Mouse (Mus musculus): ENCODE results near the gene Ndufs2.
A peak's percentile ranks its signal among the peaks of the same experiment; 100 is the strongest.

Gene Ndufs2

DNA sequence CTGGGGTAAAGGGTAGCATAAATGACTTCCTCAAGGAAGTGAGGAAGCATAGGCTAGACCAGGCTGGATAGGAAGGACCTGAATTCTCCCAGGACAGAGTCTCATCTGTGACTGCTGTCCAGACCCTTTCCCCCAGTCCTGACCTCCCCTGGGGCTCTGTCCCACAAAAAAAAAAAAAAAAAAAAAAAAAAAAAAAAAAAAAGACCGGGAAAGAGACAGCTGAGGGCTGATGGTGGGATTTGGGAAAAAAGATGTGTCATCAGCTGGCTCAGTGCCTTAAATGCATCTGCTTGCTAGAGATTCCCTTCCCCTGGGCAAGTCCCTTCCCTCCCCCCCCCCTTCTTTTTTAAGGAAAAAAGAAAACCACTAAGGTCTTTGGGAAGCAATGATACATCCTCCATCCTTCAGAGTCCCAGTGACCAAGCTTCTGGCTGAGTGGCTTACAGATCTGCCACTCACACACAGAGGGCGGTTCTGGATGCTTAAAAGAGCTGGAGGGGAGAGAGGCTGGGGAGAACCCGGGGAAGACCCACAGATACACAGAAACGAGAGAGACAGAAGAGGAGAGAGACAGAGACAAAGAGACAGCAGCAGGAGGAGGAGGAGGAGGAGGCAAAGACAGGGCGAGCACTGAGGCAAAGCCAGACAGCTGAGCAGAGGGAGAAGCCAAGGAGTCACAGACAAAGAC is 1.1 kb downstream of the Ndufs2 start, which contains the start of gene Adamts4:
TSS of gene Adamts4 (plus strand) at position 509 of the 688 bp plus-strand sequence.
- no peak for TF ChIP-seq GATA4 (IDR thresholded peaks at IDR 0.05; ENCODE audit: insufficient replicate concordance, low read length)

GRCm38 (mm10) chr1:171248386-171249226 is 2.6 kb downstream of the Ndufs2 start:
- TF ChIP-seq GATA4 (IDR thresholded peaks at IDR 0.05; ENCODE audit: insufficient replicate concordance, low read length) = no peak

DNA sequence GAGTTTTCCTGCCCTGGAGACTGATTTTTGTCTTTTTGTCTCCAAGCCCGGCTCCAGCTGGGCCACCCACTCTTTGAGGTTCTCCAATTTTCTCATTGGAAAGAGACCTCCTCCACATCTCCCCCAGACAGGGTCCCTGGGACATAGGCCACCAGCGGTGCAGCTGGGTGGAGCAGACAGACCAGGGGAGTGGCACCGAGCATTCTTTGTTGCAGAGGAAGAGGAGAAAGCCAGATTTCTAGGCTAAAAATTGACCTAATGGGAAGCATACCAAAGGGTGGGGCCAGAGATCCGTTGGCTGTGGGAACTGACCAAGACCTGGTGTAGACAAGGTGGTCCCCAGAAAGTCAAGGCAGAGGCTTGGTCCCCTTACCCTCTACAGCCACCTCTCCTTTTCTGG is 3.3 kb downstream of the Ndufs2 start:
- no peak for TF ChIP-seq GATA4 (IDR thresholded peaks at IDR 0.05; ENCODE audit: insufficient replicate concordance, low read length)

- no peak for TF ChIP-seq GATA4 (IDR thresholded peaks at IDR 0.05; ENCODE audit: insufficient replicate concordance, low read length)
Observed at GRCm38 (mm10) chr1:171247453-171247841, 3.7 kb downstream of the Ndufs2 start.

DNA sequence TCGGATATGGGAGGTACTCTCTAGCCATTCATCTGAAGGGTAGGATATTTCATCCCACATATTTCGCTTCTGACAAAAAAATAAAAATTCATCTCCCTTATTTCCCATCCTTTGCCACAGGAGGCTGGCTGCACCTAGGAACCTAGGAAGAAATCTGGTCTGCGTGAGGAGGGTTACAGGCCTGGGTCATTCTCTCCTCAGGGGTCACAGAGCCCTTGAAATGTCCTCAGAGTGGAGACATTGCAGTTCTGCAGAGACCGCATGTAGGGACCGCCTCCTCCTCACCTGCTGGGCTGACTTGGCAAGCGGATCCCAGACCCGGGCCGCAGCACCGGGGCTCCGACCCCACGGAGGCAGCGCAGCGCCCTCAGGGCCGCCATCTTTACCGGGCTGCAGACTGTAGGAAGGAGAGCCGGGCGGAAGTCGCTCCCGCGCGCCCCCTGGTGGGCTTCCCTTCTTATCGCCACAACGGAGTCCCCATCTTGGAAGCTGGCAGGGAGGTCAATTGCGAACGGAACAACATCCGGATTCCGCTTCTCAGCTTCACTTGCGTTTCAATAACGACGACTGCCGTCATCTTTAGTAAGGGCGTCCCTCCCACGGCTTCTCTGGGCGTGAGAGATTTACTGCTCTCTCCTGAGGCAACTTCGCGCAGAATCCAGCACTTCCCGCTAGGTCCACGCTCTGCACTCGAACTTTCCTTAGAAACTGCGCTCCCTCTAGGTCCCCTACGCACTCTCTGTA is 4.3 kb downstream of the Ndufs2 start:
- peak; percentile 99; the same call in 1 of the 2 replicates for TF ChIP-seq GATA4 (IDR thresholded peaks at IDR 0.05; ENCODE audit: insufficient replicate concordance, low read length)

DNA sequence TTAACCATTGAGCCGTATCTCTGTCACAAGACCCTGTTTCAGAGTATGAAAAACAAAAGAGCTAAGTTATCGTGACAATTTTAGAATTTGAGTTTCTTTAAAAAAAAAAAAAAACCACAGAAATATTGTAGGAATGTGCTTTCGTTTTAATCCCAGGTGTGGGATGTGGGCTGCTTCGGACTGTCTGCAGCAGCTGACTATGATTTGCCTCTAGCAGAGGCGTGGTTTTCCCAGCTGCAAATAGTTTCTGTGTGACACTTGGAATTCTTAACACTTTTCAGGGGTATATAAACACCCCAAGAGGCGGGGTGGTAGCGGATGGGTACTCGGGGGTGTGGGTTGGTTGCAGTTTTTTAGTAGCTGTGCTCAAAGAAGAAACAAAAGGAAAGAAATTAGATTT is 5.8 kb downstream of the Ndufs2 start:
- no peak for TF ChIP-seq GATA4 (IDR thresholded peaks at IDR 0.05; ENCODE audit: insufficient replicate concordance, low read length)

GRCm38 (mm10) chr1:171240911-171241310 is 10.3 kb downstream of the Ndufs2 start:
- no peak for TF ChIP-seq GATA4 (IDR thresholded peaks at IDR 0.05; ENCODE audit: insufficient replicate concordance, low read length)

- TF ChIP-seq GATA4 (IDR thresholded peaks at IDR 0.05; ENCODE audit: insufficient replicate concordance, low read length) = no peak
Observed at GRCm38 (mm10) chr1:171239992-171240744, 11.0 kb downstream of the Ndufs2 start.

DNA sequence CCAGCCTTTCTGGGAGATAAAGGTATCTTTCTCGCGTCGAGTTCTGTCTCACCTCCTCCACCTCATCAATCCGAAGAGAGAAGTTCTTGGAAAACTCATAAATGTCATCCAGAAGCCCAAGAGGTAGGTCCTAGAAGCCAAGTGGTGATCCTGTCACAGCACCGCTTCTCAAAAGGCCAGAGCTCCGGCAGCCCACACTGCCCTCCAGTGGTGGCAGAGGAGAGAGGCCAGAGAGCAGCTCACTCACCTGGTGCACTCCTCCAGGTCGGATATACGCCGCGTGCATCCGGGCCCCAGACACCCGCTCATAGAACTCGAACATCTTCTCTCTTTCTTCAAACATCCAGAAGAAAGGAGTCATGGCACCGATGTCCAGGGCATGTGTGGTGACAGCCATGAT is 12.7 kb downstream of the Ndufs2 start:
- no peak for TF ChIP-seq GATA4 (IDR thresholded peaks at IDR 0.05; ENCODE audit: insufficient replicate concordance, low read length)

DNA sequence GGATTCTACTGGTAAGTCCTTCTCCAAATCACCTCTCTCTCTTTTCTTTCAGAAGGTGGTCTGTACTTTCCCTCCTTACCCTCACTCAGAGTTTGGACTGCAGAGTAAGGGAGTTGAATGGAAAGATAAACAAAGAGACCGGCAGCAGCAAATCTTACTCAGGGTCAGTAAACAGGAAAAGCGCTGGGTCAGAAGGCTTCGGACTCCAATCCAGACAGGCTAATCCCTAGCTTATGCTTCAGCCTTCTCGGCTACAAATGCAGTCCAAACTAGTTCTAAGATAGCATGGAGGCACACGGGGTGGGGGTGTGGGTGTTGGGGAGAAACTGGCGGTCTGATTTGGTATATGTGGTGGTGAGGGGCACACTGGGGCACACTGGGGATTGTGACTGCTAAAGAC is 13.8 kb downstream of the Ndufs2 start:
- no peak for TF ChIP-seq GATA4 (IDR thresholded peaks at IDR 0.05; ENCODE audit: insufficient replicate concordance, low read length)

DNA sequence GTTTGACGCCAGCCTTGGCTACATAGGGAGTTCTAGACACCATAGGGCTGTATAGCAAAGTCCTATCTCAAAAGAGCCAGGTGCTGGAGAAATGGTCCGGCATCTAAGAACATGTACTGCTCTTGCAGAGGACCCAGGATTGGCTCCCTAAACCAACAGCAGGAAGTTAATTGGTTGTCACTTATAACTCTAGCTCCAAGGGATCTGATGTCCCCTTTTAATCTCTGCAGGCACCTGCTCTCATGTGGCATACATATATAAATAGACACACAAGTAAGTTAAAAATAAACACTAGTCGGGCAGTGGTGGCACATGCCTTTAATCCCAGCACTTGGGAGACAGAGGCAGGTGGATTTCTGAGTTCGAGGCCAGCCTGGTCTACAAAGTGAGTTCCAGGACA is 15.4 kb downstream of the Ndufs2 start:
- no peak for TF ChIP-seq GATA4 (IDR thresholded peaks at IDR 0.05; ENCODE audit: insufficient replicate concordance, low read length)

DNA sequence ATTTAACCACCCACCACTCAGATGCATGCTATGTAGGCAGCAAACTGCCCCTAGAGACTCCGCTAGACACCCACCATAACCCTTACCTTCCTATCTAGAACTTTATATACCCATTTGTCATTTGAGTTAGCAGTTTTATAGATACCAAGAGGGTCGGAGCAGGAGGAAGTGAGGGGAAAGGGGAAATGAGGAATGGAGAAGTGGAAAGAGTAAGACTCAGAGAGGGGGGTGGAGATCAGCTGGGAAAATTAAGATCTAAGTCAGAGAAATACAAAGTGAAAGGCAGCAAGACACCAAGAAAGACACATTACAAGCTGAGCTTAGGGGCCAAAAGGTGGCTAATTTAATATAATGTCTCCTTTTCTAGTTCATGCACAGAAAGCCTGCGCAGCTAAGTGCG is 16.6 kb downstream of the Ndufs2 start:
- no peak for TF ChIP-seq GATA4 (IDR thresholded peaks at IDR 0.05; ENCODE audit: insufficient replicate concordance, low read length)

DNA sequence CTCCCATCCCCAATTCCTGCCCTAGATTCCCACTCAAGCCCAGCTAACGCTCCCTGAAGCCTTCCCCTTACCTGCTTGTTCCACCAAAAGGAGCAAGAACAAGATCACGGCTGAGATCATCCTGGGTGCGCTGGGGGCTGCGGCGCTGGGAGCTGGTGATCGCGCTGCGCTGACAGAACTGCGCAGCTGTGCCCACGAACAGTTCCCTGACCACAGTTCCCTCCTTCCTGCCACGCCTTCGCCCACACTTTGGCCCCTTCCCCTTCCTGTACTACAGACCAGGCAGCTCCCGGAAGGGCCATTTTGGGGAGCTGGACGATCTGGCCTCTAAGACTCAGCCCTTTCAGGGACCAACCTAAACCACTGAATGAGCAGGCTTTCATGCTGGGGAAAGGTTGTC is 17.1 kb downstream of the Ndufs2 start, which contains the start of gene Fcer1g:
TSS of gene Fcer1g (minus strand) at position 240 of the 400 bp plus-strand sequence.
- TF ChIP-seq GATA4 (IDR thresholded peaks at IDR 0.05; ENCODE audit: insufficient replicate concordance, low read length) = no peak

- no peak for TF ChIP-seq GATA4 (IDR thresholded peaks at IDR 0.05; ENCODE audit: insufficient replicate concordance, low read length)
Observed at GRCm38 (mm10) chr1:171232800-171233730, 18.1 kb downstream of the Ndufs2 start.

Measured in liver, adult (tissue).